Mouse (Mus musculus) myocyte (in vitro differentiated cells): ENCODE results near the gene Mob2. TPM values are rescaled to one million over a fixed set of nuclear protein-coding genes. Genes with fewer than 3 reads are reported as not detected.

Experiments used
- H3K27me3 ChIP-seq: one replicate; pipeline ENCODE4 v1.6.1; 2011; ENCODE audit not compliant: control insufficient read depth, insufficient read depth, insufficient read length
- H3K36me3 ChIP-seq: one replicate; pipeline ENCODE4 v1.6.1; 2011; ENCODE audit not compliant: control insufficient read depth, insufficient read depth
- H3K4me2 ChIP-seq: one replicate; pipeline ENCODE4 v1.6.1; 2011; ENCODE audit warnings: low read depth, control low read depth
- H3K4me3 ChIP-seq: one replicate; pipeline ENCODE4 v1.5.1; 2011; ENCODE audit warnings: mild to moderate bottlenecking, control low read depth, moderate library complexity
- H3K79me2 ChIP-seq: one replicate; pipeline ENCODE4 v1.6.1; 2011; ENCODE audit not compliant: control insufficient read depth, insufficient read depth
- H3ac ChIP-seq: one replicate; pipeline ENCODE4 v1.6.1; 2011; ENCODE audit not compliant: control insufficient read depth, insufficient read length
- CEBPB ChIP-seq: IDR thresholded peaks from 2 replicates; pipeline ENCODE4 v1.6.1; 2011; ENCODE audit warnings: mild to moderate bottlenecking, moderate library complexity; ENCODE audit not compliant: poor library complexity, insufficient read depth, severe bottlenecking
- E2F4 ChIP-seq: IDR thresholded peaks from one replicate; pipeline ENCODE4 v1.6.1; 2011; ENCODE audit warnings: mild to moderate bottlenecking, control low read depth, moderate library complexity; ENCODE audit not compliant: insufficient read depth
- MAX ChIP-seq: IDR thresholded peaks from one replicate; pipeline ENCODE4 v1.6.1; 2011; ENCODE audit warnings: low read depth, mild to moderate bottlenecking, control low read depth
- MYOD1 ChIP-seq, 3 experiments: IDR thresholded peaks; one replicate each; pipeline ENCODE4 v1.6.1; 2011; ENCODE audit warnings: control low read depth in 2 of 3, low read depth in 2 of 3, mild to moderate bottlenecking in 2 of 3, moderate library complexity in 1 of 3; ENCODE audit not compliant: insufficient read length in 2 of 3, control insufficient read depth in 1 of 3
- MYOG ChIP-seq, 3 experiments: IDR thresholded peaks; one replicate each; pipeline ENCODE4 v1.6.1; 2011; ENCODE audit warnings: control low read depth in 2 of 3, low read depth in 2 of 3, mild to moderate bottlenecking in 2 of 3; ENCODE audit not compliant: insufficient read length in 2 of 3, control insufficient read depth in 1 of 3, insufficient read depth in 1 of 3
- POLR2A ChIP-seq: IDR thresholded peaks from one replicate; pipeline ENCODE4 v1.6.1; 2011; ENCODE audit warnings: low read depth, mild to moderate bottlenecking, control low read depth, moderate library complexity; ENCODE audit not compliant: insufficient read length
- POLR2AphosphoS2 ChIP-seq: IDR thresholded peaks from one replicate; pipeline ENCODE4 v1.6.1; 2011; ENCODE audit warnings: low read depth, control low read depth; ENCODE audit not compliant: insufficient read length
- REST ChIP-seq: IDR thresholded peaks from one replicate; pipeline ENCODE4 v1.6.1; 2011; ENCODE audit warnings: mild to moderate bottlenecking, control low read depth, moderate library complexity; ENCODE audit not compliant: insufficient read depth, insufficient read length
- SRF ChIP-seq: IDR thresholded peaks from one replicate; pipeline ENCODE4 v1.6.1; 2011; ENCODE audit warnings: low read depth; ENCODE audit not compliant: control insufficient read depth, insufficient read length
- TCF12 ChIP-seq: IDR thresholded peaks from one replicate; pipeline ENCODE4 v1.6.1; 2011; ENCODE audit warnings: mild to moderate bottlenecking, control low read depth; ENCODE audit not compliant: poor library complexity, insufficient read depth, severe bottlenecking
- TCF3 ChIP-seq: IDR thresholded peaks from one replicate; pipeline ENCODE4 v1.6.1; 2011; ENCODE audit warnings: low read depth, control low read depth; ENCODE audit not compliant: insufficient read length
- USF1 ChIP-seq: IDR thresholded peaks from one replicate; pipeline ENCODE4 v1.6.1; 2011; ENCODE audit warnings: low read depth, mild to moderate bottlenecking, control low read depth, moderate library complexity
- polyA plus RNA-seq: library from polyadenylated mRNA; unstranded; fragments of >200 nt; fragmentation: generic; extraction: Trizol; gene quantifications from one replicate; pipeline ENCODE4 v1.2.1, GENCODE M21; 2012; ENCODE audit warnings: missing spikeins

Gene Mob2
- polyA plus RNA-seq, 1 experiment, result 39.2 TPM

GRCm38 (mm10) chr7:142045932-142046331 is 14.9 kb downstream of the Mob2 start:
- H3ac ChIP-seq, result no peak overlapping the region
- H3K79me2 ChIP-seq, result peaks cover 32% of the 10 kb centered on the region
- TF ChIP-seq SRF (no peak), MAX (no peak), E2F4 (no peak), REST (no peak), CEBPB (no peak), MYOD1 (IDR thresholded peaks at IDR 0.05; ENCODE audit: control insufficient read depth in 1 of 3, insufficient read length in 2 of 3, low read depth in 2 of 3) (no peak)
- no peak overlapping the region for H3K4me2 ChIP-seq
- H3K27me3 ChIP-seq, result no peaks in the 10 kb centered on the region
- no peak overlapping the region for H3K4me3 ChIP-seq
- peaks cover 9% of the 10 kb centered on the region for H3K36me3 ChIP-seq

- peaks cover 9% of the 10 kb centered on the region for H3K36me3 ChIP-seq
- H3K4me2 ChIP-seq, result no peak overlapping the region
- H3K27me3 ChIP-seq, result no peaks in the 10 kb centered on the region
- TF ChIP-seq MYOG (IDR thresholded peaks at IDR 0.05; ENCODE audit: control insufficient read depth in 1 of 3, insufficient read depth in 1 of 3, insufficient read length in 2 of 3, low read depth in 2 of 3) (no peak), E2F4 (no peak), POLR2A (no peak), SRF (no peak), MAX (no peak), TCF3 (no peak), POLR2AphosphoS2 (no peak), REST (no peak), TCF12 (no peak), USF1 (no peak), CEBPB (no peak), MYOD1 (IDR thresholded peaks at IDR 0.05; ENCODE audit: control insufficient read depth in 1 of 3, insufficient read length in 2 of 3, low read depth in 2 of 3) (no peak)
- peaks cover 27% of the 10 kb centered on the region for H3K79me2 ChIP-seq
- no peak overlapping the region for H3ac ChIP-seq
- no peak overlapping the region for H3K4me3 ChIP-seq
Measured at GRCm38 (mm10) chr7:142045344-142045743, 15.5 kb downstream of the Mob2 start.

GRCm38 (mm10) chr7:142040756-142041155 is 20.1 kb downstream of the Mob2 start:
- Histone ChIP-seq H3K27me3 (no peaks in the 10 kb centered on the region), H3K4me2 (no peak overlapping the region), H3K79me2 (peaks cover 40% of the 10 kb centered on the region), H3ac (no peak overlapping the region), H3K4me3 (no peak overlapping the region), H3K36me3 (no peaks in the 10 kb centered on the region)
- TF ChIP-seq MYOD1 (IDR thresholded peaks at IDR 0.05; ENCODE audit: control insufficient read depth in 1 of 3, insufficient read length in 2 of 3, low read depth in 2 of 3) (no peak), CEBPB (no peak)

GRCm38 (mm10) chr7:142037553-142038170 is 23.2 kb downstream of the Mob2 start:
- H3K27me3 ChIP-seq, result no peaks in the 10 kb centered on the region
- TF ChIP-seq POLR2A (no peak), MYOG (IDR thresholded peaks at IDR 0.05; ENCODE audit: control insufficient read depth in 1 of 3, insufficient read depth in 1 of 3, insufficient read length in 2 of 3, low read depth in 2 of 3) (no peak), USF1 (no peak), SRF (no peak), MYOD1 (IDR thresholded peaks at IDR 0.05; ENCODE audit: control insufficient read depth in 1 of 3, insufficient read length in 2 of 3, low read depth in 2 of 3) (no peak), TCF3 (no peak), MAX (no peak), TCF12 (no peak)
- H3K79me2 ChIP-seq, result peaks cover 31% of the 10 kb centered on the region
- H3ac ChIP-seq, result no peak overlapping the region
- H3K36me3 ChIP-seq, result no peaks in the 10 kb centered on the region
- H3K4me2 ChIP-seq, result no peak overlapping the region
- H3K4me3 ChIP-seq, result no peak overlapping the region

DNA sequence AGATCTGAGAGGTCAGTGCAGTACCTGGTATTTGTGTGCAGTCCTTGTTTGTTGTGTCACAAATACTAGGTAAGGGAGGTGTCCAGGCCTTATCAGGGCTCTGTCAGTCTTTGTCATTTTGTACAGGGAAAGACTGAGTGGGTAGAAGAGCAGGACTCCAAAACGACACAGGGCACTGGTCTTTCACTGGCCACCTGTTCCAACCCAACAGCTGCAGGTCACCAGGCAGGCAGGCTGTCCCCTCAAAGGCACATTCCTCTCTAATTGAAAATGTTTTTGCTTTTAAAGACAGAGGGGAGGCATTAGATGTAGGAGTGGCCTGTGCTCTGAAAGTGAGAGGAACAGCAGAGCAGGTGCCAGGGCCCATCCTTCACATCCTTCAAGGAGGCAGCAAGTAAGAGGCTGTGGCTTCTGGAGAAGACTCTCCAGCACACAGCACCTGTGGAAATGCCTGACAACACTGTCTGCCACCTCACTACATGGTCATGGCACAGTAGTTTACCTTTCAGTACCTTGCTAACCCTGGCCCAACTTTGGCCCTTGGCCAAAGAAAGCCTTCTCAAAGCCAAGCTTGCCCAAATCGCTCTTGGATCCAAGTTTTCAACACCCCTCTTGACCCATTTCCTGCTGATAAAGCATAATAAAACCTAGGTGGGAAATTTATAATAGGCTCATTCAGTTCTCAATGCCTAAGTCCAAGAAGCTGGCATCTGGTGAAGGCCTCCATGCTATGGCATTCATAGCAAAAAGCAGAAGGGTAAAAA is 25.6 kb downstream of the Mob2 start:
- H3K27me3 ChIP-seq, result no peaks in the 10 kb centered on the region
- peak overlapping the region; percentile 63 for H3K4me2 ChIP-seq
- peak; percentile 55 to 95 (median 83) for TF ChIP-seq MYOG (IDR thresholded peaks at IDR 0.05; ENCODE audit: control insufficient read depth in 1 of 3, insufficient read depth in 1 of 3, insufficient read length in 2 of 3, low read depth in 2 of 3)
- TF ChIP-seq TCF12, result peak; percentile 95
- no peak for TF ChIP-seq CEBPB
- TF ChIP-seq POLR2A, result no peak
- no peak for TF ChIP-seq E2F4
- peak; percentile 37 to 94 (median 93) for TF ChIP-seq MYOD1 (IDR thresholded peaks at IDR 0.05; ENCODE audit: control insufficient read depth in 1 of 3, insufficient read length in 2 of 3, low read depth in 2 of 3)
- TF ChIP-seq TCF3, result peak; percentile 80
- no peak overlapping the region for H3ac ChIP-seq
- H3K79me2 ChIP-seq, result peaks cover 32% of the 10 kb centered on the region
- H3K36me3 ChIP-seq, result no peaks in the 10 kb centered on the region
- H3K4me3 ChIP-seq, result no peak overlapping the region
